Mouse (Mus musculus): ENCODE data around the gene Wdr91.

- TF ChIP-seq CTCF (conservative IDR thresholded peaks at IDR 0.05; ENCODE audit: insufficient read depth, insufficient read length, low read depth, low read length) (no peak), POLR2A (IDR thresholded peaks at IDR 0.05; ENCODE audit: low read depth, low read length) (no peak)
Observed at GRCm38 (mm10) chr6:34951956-34952667, 41.4 kb upstream of the Wdr91 start.

All from kidney, adult 2 months (tissue).